Mouse (Mus musculus) C2C12 (cell line): ENCODE results near the gene Art4.

Source experiments
- CTCF ChIP-seq: IDR thresholded peaks from one replicate; pipeline ENCODE4 v1.5.1; 2011; ENCODE audit not compliant: control insufficient read depth, insufficient read depth, insufficient read length
- FOSL1 ChIP-seq: IDR thresholded peaks from one replicate; pipeline ENCODE4 v1.8.0; 2011; ENCODE audit warnings: mild to moderate bottlenecking, low read length; ENCODE audit not compliant: poor library complexity, insufficient read depth, severe bottlenecking
- USF1 ChIP-seq: IDR thresholded peaks from one replicate; pipeline ENCODE4 v1.6.1; 2011; ENCODE audit warnings: low read depth, mild to moderate bottlenecking, control low read depth, moderate library complexity

- TF ChIP-seq FOSL1 (no peak), USF1 (no peak), CTCF (no peak)
Measured at GRCm38 (mm10) chr6:136887854-136888253, 30.3 kb upstream of the Art4 start.
